Mouse (Mus musculus): ENCODE measurements around the gene Ubtf.
"Not testable (repeated sequence)": the region's sequence is repeated elsewhere in the genome, so short reads cannot be mapped to it uniquely, and the experiment has no call there.

Ubtf gene

DNA sequence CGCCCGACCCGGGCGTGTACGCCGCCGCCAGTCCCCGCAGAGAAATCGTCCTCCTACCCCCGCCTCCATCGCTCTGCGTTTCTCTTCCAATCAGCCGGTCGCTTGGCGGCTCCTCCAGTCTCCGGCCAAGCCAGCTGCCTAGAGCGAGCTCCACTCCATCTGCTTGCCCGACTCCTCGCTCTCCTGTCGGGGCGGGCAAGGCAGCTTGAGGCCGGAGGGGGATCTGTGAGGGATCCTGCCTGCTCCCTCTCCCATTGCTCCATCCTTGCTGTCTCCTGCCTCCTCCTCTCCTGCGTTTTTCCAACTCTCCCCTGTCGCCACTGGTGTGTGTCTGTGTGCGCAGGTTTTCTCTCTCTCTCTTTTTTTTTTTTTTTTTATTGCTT is at the start of gene Ubtf:
TSS of gene Ubtf (minus strand) at position 333 of the 383 bp plus-strand sequence.
- peak; percentile 79 for DNase-seq (ENCODE audit: low spot score)

- DNase-seq (ENCODE audit: low spot score) = no peak
Observed at GRCm38 (mm10) chr11:102369263-102369662, 49.7 kb upstream of the Ubtf start.

DNA sequence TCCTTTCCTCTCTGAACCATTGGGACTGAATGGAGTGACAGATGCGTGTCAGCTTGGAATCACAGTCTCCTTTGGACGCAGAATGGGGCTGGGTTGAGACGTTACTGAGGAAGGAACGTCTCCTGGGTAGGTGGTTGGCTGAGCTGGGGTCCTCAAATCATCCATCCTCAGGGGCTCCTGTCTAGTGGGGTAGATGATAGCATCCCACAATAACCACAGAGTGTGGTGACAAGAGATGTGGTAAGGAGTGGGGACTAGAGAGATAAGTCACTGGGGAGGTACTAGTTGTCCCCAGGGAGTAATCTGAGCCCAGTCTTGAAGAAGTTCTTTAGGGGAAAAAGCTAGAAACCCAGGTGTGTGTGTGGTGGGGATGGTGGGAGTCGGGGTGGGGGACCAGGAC is 48.8 kb upstream of the Ubtf start:
- DNase-seq (ENCODE audit: low spot score) = no peak

DNA sequence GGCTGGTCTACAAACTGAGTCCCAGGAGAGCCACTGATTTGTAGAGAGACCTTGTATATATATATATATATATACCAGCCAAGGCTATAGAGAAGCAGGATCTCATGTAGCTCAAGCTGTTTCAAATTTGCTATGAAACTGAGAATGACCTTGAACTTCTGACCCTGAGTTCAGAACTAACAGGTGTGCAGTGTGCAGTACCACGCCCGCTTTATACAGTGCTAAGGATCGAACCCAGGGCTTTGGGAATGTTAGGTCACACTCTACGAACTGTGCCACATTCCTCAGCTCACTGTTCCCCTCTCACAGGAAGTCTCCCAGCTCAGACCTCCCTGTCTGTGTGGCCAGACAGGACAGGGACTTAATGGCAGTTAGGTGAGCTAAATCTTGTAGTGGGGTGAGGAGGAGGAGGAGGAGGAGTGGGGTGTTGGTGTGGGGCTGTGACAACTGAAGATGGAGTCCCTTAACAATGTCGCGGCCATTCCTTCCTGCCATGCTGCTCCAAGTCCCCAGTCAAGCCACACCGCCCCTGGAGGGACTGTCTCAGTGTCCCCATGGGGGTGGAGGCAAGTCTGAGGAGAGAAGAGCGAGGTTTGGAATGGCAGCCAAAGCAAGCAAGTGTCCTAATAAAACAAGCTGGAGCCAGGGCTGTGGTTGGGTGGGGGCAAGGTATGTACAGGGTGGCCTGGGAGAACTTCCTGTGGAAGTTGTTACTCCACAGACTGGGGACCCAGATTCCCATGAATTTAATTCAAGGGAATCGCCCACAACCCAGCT is 48.1 kb upstream of the Ubtf start:
- DNase-seq (ENCODE audit: low spot score) = no peak

DNA sequence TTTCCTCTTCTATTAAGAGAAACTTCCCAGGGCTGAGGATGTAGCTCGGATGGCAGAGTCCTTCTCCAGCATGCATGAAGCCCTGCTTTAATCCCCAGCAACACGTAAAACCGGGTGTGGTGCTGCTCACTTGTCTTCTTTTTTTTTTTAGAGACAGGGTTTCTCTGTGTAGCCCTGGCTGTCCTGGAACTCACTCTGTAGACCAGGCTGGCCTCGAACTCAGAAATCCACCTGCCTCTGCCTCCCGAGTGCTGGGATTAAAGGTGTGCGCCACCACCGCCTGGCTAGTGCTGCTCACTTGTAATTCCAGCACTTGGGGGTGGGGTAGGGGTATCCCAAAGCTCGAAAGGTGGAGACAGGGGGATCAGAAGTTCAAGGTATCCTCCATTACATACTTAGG is 46.6 kb upstream of the Ubtf start, which contains the start of gene Slc4a1:
TSS of gene Slc4a1 (minus strand) at position 101 of the 400 bp plus-strand sequence.
- not testable (repeated sequence) for DNase-seq (ENCODE audit: low spot score)

DNA sequence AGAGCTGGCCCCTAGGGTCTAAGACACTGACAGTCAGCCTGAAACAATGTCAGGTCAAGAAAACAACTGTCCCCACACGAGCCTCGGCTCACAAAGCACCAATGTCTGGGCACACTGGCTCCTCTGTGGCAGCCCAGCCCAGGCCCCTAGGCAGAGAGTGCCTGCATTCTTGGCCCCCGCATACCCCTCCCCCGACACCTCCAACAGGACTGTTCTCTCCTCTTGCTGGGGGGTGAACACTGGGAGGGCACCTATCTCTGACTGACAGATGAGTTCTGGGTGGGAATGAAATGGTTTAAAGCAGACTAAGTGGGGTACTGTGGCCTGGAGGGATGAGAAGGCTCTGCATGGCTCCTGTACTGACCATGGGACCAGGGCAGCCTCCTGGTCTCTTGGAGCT is 46.2 kb upstream of the Ubtf start:
- DNase-seq (ENCODE audit: low spot score) = no peak

GRCm38 (mm10) chr11:102364570-102365371 is 45.2 kb upstream of the Ubtf start:
- DNase-seq (ENCODE audit: low spot score) = no peak

DNA sequence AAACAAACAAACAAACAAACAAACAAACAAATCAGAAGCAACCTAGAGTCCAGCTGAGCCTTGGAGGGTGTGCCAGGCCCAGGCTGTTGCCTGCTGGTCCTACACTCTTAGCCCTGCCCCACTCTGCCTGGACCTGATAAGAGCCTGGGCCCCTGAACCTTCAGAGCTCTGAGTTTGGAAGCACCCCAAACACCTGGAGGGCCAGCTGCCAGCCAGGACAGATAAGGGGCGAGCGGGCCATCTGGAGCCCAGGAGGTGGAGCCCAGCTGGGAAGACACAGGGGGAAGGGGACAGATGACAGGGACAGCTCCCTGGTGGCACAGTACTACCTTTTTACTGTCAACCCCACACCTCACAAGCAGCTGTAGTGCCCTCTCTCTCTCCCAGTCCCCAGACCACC is 44.1 kb upstream of the Ubtf start:
- no peak for DNase-seq (ENCODE audit: low spot score)

DNA sequence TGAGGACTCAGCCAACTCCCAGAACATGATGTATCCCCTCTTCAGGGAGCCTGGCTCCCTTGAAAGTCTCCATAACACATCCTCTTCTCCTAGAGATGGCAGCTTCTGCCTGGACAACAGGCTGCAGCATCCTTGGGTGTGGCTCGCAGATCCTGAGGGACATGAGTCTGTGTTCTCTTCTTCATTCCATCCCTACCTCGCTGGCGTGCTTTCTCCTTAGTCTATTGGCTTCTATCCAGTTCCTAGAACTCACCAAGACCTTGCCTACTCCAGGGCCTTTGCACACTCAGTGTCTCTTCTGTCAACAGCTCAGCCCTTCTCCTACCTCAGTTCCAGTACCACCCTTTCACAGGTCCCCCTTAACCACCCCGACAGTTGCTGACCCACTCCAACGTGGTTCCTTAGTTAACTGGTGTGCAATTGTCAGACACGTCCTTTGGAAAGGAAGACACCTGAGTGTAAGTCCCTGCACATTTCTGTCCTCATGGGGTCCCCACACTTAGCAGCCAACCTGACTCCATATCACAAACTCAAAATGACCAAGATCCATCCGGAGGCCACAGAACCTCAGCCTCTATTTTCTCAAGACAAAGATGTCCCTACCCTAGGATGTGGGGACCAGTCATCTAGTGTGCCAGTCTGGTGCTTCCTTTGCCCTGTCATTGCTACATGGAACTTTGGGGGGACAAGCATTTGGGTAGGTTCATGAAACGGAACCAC is 42.4 kb upstream of the Ubtf start:
- DNase-seq (ENCODE audit: low spot score) = no peak

DNA sequence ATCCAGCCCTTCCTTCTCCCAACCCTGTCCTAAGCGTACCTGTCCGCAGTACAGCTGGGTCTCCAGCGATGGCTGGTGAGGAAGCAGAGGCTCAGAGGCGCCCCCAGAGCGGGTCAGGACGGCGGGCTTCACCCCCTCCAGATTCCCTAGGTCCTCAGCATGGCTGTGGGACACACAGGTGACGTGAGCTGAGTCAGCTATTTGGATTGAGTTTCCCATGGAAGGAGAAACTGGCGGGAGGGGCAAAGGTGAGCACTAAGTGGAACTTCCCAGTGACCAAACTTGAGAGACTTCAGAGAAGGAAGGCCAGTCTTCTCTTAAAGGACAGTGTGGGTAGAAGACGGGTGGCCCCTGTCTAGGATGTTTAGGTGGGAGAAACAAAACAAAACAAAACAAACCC is 38.8 kb upstream of the Ubtf start:
- no peak for DNase-seq (ENCODE audit: low spot score)

DNA sequence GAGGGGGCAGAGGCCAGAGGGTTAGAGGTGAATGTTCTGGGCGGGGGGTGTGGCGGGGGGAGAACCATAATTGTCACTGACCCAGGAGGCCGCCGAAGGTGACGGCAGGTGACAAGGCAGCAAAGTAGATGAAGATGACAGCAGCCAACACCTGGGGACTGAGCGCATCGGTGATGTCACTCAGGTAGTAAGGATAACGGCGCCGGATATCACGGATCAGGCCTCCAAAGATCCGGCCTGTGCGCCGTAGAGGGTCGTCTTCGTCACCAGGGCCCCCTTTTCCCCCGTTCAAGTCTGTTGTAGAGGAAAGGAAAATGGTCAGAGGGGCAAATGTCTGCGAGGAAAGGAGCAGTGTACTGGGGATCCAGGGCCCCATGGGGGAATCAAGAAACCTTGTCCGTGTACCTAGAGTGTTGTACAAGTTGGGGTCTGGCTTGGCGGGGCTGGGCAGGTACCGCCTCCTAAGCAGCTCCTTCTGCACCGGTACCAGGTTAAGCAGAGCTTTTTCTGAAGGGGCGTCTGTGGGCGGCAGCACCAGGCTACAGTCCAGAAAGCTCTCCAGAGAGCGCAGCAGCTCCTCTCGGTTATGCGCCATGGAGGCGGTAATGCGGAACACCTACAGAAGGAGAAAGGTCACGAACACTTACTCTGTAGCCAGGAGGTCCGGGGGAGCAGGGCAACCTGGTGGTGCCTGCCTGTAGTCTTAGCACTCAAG is 37.3 kb upstream of the Ubtf start:
- no peak for DNase-seq (ENCODE audit: low spot score)

DNA sequence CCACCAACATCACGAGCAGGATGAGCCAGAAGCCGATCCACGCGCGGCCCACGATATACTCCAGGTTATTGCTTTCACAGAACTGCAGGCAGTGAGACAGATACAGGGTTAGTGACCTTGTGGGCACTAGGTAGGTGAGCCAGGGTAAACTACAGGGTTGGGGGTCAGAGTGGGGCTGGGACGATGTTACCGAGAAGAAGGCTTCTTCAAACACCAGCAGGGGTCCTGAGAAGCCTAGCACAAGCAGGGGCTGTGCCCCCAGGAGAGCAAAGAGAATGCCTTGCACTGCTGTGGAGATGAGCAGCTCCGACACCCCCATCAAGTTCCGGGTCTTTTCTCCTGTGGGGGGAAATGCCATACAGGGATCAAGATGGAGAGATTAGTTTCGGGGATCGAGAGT is 36.6 kb upstream of the Ubtf start:
- no peak for DNase-seq (ENCODE audit: low spot score)

GRCm38 (mm10) chr11:102355501-102355900 is 36.0 kb upstream of the Ubtf start:
- DNase-seq (ENCODE audit: low spot score) = no peak

DNA sequence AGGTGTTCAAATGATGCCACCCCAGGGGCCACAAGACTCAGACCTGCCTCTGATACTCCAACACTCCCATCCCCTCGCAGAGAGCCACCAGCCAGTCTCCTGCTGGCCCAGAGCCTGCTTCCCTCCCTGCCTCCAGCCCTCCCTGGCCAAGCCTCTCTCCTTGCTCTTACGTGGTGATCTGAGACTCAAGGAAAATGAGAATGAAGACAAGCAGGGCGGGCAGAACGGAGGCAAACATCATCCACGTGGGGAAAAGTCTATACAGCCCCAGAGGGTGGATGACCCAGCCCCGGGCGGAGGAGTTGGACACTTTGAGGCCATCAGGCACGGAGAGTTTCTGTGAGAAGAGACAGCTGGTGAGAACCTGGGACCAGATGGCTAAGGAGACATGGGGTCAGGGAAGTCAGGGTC is 33.5 kb upstream of the Ubtf start:
- DNase-seq (ENCODE audit: low spot score) = no peak

DNA sequence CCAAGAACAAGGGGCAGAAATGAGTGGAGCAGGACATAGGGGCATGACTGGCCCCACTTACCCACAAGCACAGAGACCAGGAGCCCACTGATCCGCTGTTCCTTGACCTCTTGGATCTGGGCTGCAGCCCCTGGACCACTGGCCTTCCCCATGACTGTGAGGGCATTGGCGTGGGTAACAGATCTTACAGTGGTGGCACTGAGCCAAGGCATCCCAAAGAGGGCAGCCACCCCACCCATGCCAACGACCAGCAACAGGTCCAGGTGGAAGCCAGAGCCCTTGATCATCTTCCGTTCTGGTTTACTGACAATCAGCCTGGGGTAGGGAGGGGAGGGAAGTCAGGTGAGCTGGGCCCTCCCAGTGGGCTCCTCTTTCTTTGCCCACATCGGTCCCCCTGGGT is 32.8 kb upstream of the Ubtf start:
- DNase-seq (ENCODE audit: low spot score) = no peak

DNA sequence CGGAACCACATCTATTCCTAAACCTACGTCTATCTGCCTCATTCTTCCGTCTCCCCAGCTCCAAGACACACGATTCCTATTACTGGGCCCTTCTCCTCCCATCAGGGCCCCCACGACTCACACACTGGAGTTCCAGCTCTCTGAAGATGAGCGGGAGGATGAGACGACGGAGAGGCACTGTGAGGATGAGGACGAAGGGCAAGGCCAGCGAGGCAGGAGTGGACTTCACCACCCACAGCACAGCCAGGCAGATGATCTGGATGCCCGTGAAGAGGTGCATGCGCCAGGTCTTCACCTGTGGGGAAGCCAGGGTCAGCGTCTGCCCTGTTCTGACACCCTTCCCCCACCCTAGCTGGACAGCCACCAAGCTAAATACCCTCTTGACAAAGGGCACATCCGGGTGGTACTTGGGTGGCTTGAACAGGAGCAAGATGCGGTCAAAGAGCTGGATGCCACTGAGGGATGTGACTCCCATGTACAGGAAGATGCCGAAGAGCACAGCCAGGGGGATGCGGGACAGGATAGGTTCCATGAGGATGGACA is 31.5 kb upstream of the Ubtf start:
- no peak for DNase-seq (ENCODE audit: low spot score)

- DNase-seq (ENCODE audit: low spot score) = no peak
Observed at GRCm38 (mm10) chr11:102350416-102350815, 30.9 kb upstream of the Ubtf start.

DNA sequence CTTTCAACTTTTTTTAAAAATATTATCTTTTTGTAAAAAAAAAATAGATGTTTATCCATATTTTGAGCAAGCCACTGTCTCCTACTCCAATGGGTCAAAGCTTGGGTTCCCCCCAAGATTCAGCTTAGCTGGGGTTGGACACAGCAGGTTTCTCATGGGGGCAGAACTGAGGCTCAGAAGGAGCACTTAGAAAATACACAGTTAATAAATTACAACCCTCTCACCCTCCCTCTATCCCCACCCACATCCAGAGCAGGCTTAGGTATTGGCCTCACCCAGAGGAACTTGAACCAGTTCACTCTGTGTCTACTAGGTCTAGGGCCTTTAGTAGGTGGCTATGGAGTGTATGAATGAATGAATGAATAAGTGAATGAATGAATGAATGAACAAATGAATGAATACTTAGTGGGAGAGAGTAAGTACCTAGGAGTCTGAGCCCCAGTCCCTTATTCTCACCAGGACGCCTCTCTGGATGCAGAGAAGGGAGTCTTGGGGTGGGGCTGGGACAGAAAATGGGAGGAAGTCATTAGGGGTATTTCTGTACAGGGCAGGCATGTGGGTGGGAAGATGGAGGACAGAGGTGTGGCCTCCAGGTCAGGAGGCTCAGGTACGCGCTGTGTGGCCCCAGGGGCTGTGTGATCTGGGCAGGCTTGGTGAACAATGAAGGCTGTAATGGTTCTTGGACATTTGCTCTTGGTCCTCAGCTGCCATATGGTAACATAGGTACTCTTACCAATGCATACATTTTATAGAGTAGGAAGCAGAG is 29.8 kb upstream of the Ubtf start:
- no peak for DNase-seq (ENCODE audit: low spot score)

- no peak for DNase-seq (ENCODE audit: low spot score)
Observed at GRCm38 (mm10) chr11:102348771-102349170, 29.2 kb upstream of the Ubtf start.

GRCm38 (mm10) chr11:102348101-102348585 is 28.6 kb upstream of the Ubtf start:
- no peak for DNase-seq (ENCODE audit: low spot score)

GRCm38 (mm10) chr11:102347683-102348082 is 28.1 kb upstream of the Ubtf start:
- no peak for DNase-seq (ENCODE audit: low spot score)
